12 mouse cellular contexts compared by ENCODE assay signal in genomic region chr8:47284329-47285326, GRCm38 (mm10).
A peak's percentile ranks its signal among the peaks of the same experiment; 100 is the strongest.
DNase-seq lines count a peak whose midpoint lies in the region; ATAC-seq and TF ChIP-seq lines count a peak whose summit lies in the region.
"Had no signal": no experiment of that assay in that cellular context is flagged by ENCODE, and none has a peak within 500 bp of the region (broad histone marks: within the 10 kb centered on the region; RNA-seq: fewer than 3 reads in every experiment).

No protein-coding gene starts in this region.

- TF ChIP-seq CTCF in midbrain, postnatal 0 days (IDR thresholded peaks at IDR 0.05): no peak

- peak overlapping the region; percentile 77 for H3K4me2 ChIP-seq in forebrain, embryonic 11.5 days (ENCODE audit: low read depth, low read length, severe bottlenecking)
- peak overlapping the region; percentile 71 for H3K4me2 ChIP-seq in hindbrain, embryonic 16.5 days (ENCODE audit: low read length)
- peak overlapping the region; percentile 92 for H3K4me2 ChIP-seq in midbrain, postnatal 0 days (ENCODE audit: low read depth, low read length, poor library complexity, severe bottlenecking)
- H3K4me2 ChIP-seq: liver, embryonic 11.5 days had no signal

- H3K4me3 ChIP-seq in forebrain, embryonic 11.5 days (ENCODE audit: low read depth, low read length): peak overlapping the region; percentile 96
- peak overlapping the region; percentile 88 for H3K4me3 ChIP-seq in hindbrain, embryonic 16.5 days (ENCODE audit: low read length)
- peak overlapping the region; percentile 77 for H3K4me3 ChIP-seq in midbrain, postnatal 0 days (ENCODE audit: low read depth, low read length)

- H3K9me3 ChIP-seq in forebrain, embryonic 11.5 days (ENCODE audit: control insufficient read depth, low read length): no peaks in the 10 kb centered on the region
- no peaks in the 10 kb centered on the region for H3K9me3 ChIP-seq in hindbrain, embryonic 16.5 days (ENCODE audit: control insufficient read depth, low read length)
- no peaks in the 10 kb centered on the region for H3K9me3 ChIP-seq in midbrain, postnatal 0 days (ENCODE audit: low read length)

- peak overlapping the region; percentile 32 for H3K27ac ChIP-seq in forebrain, embryonic 11.5 days (ENCODE audit: low read depth, low read length)
- peak overlapping the region; percentile 55 for H3K27ac ChIP-seq in hindbrain, embryonic 16.5 days (ENCODE audit: low read depth, low read length)
- H3K27ac ChIP-seq in midbrain, postnatal 0 days (ENCODE audit: low read depth, low read length): peak overlapping the region; percentile 55; the same call in 1 of the 2 replicates
- H3K27ac ChIP-seq: macrophage had no signal

- ATAC-seq in forebrain, embryonic 11.5 days (replicated peaks; ENCODE audit: low FRiP score): peak; percentile 7; the same call in 1 of the 2 replicates
- ATAC-seq in hindbrain, embryonic 16.5 days: no peak; the same call in 1 of the 2 replicates
- ATAC-seq in midbrain, postnatal 0 days (ENCODE audit: low FRiP score): no peak

- DNase-seq in brain, embryonic 18.5 days (ENCODE audit: low read depth, low spot score): peak; percentile 32
- DNase-seq in forebrain, embryonic 11.5 days (ENCODE audit: low spot score): peak; percentile 67
- DNase-seq in midbrain, postnatal 0 days (ENCODE audit: low spot score): peak; percentile 64
- DNase-seq in gastrocnemius, adult 18-20 months (ENCODE audit: low spot score): no peak
- no peak for DNase-seq in testis, postnatal 14 days (ENCODE audit: low spot score)
- DNase-seq in heart, adult 18-20 months: no peak
- DNase-seq in frontal cortex, postnatal 36 days (ENCODE audit: low spot score in 2 of 2): no peak
- DNase-seq: cerebellum, adult 9-11 months; kidney, adult 9 months had no signal

- no peak overlapping the region for H3K9ac ChIP-seq in forebrain, embryonic 11.5 days (ENCODE audit: low read length)
- H3K9ac ChIP-seq in hindbrain, embryonic 16.5 days (ENCODE audit: low read depth, low read length): peak overlapping the region; percentile 4; the same call in 1 of the 2 replicates
- H3K9ac ChIP-seq in midbrain, postnatal 0 days (replicated peaks; ENCODE audit: low read length, poor library complexity, severe bottlenecking): peak overlapping the region; percentile 42

- peaks cover 18% of the 10 kb centered on the region for H3K4me1 ChIP-seq in forebrain, embryonic 11.5 days (replicated peaks; ENCODE audit: control insufficient read depth, insufficient read depth, low read length)
- H3K4me1 ChIP-seq in hindbrain, embryonic 16.5 days (ENCODE audit: control insufficient read depth, insufficient read depth, low read depth, low read length): peaks cover 40% of the 10 kb centered on the region
- H3K4me1 ChIP-seq in midbrain, postnatal 0 days (ENCODE audit: insufficient read depth, low read length): peaks cover 24% of the 10 kb centered on the region; the same call in 1 of the 2 replicates

- H3K27me3 ChIP-seq in forebrain, embryonic 11.5 days (ENCODE audit: control insufficient read depth, insufficient read depth, low read length): no peaks in the 10 kb centered on the region
- H3K27me3 ChIP-seq in hindbrain, embryonic 16.5 days (replicated peaks; ENCODE audit: control insufficient read depth, insufficient read depth, low read length): no peaks in the 10 kb centered on the region
- H3K27me3 ChIP-seq in midbrain, postnatal 0 days (ENCODE audit: insufficient read depth, low read length): no peaks in the 10 kb centered on the region

- WGBS in forebrain, embryonic 11.5 days: 46% methylated on average over 21 of the region's 21 CpGs
- WGBS in hindbrain, embryonic 16.5 days: 20% methylated on average over 21 of the region's 21 CpGs
- WGBS in midbrain, postnatal 0 days: 17% methylated on average over 21 of the region's 21 CpGs

- H3K36me3 ChIP-seq in forebrain, embryonic 11.5 days (ENCODE audit: control insufficient read depth, insufficient read depth, low read length): no peaks in the 10 kb centered on the region
- no peaks in the 10 kb centered on the region for H3K36me3 ChIP-seq in hindbrain, embryonic 16.5 days (ENCODE audit: control insufficient read depth, insufficient read depth, low read length)
- H3K36me3 ChIP-seq in midbrain, postnatal 0 days (ENCODE audit: insufficient read depth, low read length): no peaks in the 10 kb centered on the region

Comparison
In these comparisons a context has a peak if more than half of its experiments do, and no peak if none do; other contexts are left out.
1. DNase-seq: peak in brain, embryonic 18.5 days (single experiment), forebrain, embryonic 11.5 days (single experiment) and midbrain, postnatal 0 days (single experiment); none in gastrocnemius, adult 18-20 months (single experiment), testis, postnatal 14 days (single experiment), heart, adult 18-20 months (0 of 2) and frontal cortex, postnatal 36 days (0 of 2).
2. Peak in every context shown above with its lines, with median percentiles within 50 percentile points of each other: H3K27ac ChIP-seq, H3K4me2 ChIP-seq and H3K4me3 ChIP-seq.